In genomic region chr8:53496216-53496615, GRCm38 (mm10) we compare ENCODE assay signal across 27 mouse cellular contexts. TPM values are rescaled to one million over a fixed set of nuclear protein-coding genes. Genes with fewer than 3 reads are reported as not detected.
DNase-seq lines count a peak whose midpoint lies in the region; ATAC-seq and TF ChIP-seq lines count a peak whose summit lies in the region.
"Had no signal": no experiment of that assay in that cellular context is flagged by ENCODE, and none has a peak within 500 bp of the region (broad histone marks: within the 10 kb centered on the region; RNA-seq: fewer than 3 reads in every experiment).

No protein-coding gene starts in this region.

- no peak for TF ChIP-seq EP300 in liver, postnatal 0 days (IDR thresholded peaks at IDR 0.05; ENCODE audit: low read depth)

- H3K4me1 ChIP-seq in liver, postnatal 0 days (ENCODE audit: insufficient read depth): no peaks in the 10 kb centered on the region
- no peaks in the 10 kb centered on the region for H3K4me1 ChIP-seq in liver, embryonic 11.5 days (replicated peaks; ENCODE audit: control insufficient read depth, insufficient read depth, low read length)
- H3K4me1 ChIP-seq: embryonic facial prominence, embryonic 10.5 days; embryonic facial prominence, embryonic 13.5 days; forebrain, embryonic 12.5 days; forebrain, embryonic 15.5 days; hindbrain, embryonic 10.5 days; hindbrain, embryonic 13.5 days; intestine, embryonic 15.5 days had no signal

- 0 out of 2 replicates have a peak, but pooled peaks have one; percentile 15 for ATAC-seq in liver, postnatal 0 days
- ATAC-seq in liver, embryonic 11.5 days (replicated peaks; ENCODE audit: low FRiP score): no peak
- ATAC-seq in hematopoietic stem cell, adult 5-6 weeks (replicated peaks in 1 of 2; ENCODE audit: insufficient read depth in 1 of 2, low FRiP score in 2 of 2, low TSS enrichment in 1 of 2, low read depth in 1 of 2, poor library complexity in 2 of 2, severe bottlenecking in 2 of 2): peak; percentile 29 to 32; a peak in 2 of 4 replicates
- peak; percentile 92 for ATAC-seq in neutrophil, adult 5-6 weeks (ENCODE audit: extremely low read depth, insufficient number of reproducible peaks, low FRiP score, poor library complexity, severe bottlenecking)
- ATAC-seq: activated CD4-positive, CD25-positive, alpha-beta regulatory T cell, adult 4 months; forebrain, embryonic 15.5 days; hindbrain, embryonic 16.5 days; intestine, embryonic 15.5 days had no signal

- no peaks in the 10 kb centered on the region for H3K27me3 ChIP-seq in liver, postnatal 0 days (ENCODE audit: insufficient read depth, low read length)
- no peaks in the 10 kb centered on the region for H3K27me3 ChIP-seq in liver, embryonic 11.5 days (replicated peaks; ENCODE audit: control insufficient read depth, insufficient read depth, low read length)
- H3K27me3 ChIP-seq: embryonic facial prominence, embryonic 13.5 days; forebrain, embryonic 12.5 days; forebrain, embryonic 15.5 days; hindbrain, embryonic 13.5 days; intestine, embryonic 15.5 days had no signal

- H3K36me3 ChIP-seq in liver, postnatal 0 days (replicated peaks; ENCODE audit: insufficient read depth, low read length): no peaks in the 10 kb centered on the region
- H3K36me3 ChIP-seq in liver, embryonic 11.5 days (ENCODE audit: control insufficient read depth, insufficient read depth, low read length): no peaks in the 10 kb centered on the region
- H3K36me3 ChIP-seq: embryonic facial prominence, embryonic 10.5 days; embryonic facial prominence, embryonic 13.5 days; forebrain, embryonic 12.5 days; forebrain, embryonic 15.5 days; hindbrain, embryonic 10.5 days; hindbrain, embryonic 13.5 days; intestine, embryonic 15.5 days had no signal

- 48% methylated on average over 1 of the region's 1 CpGs for WGBS in liver, postnatal 0 days (ENCODE audit: insufficient replicate concordance)
- 65% methylated on average over 1 of the region's 1 CpGs for WGBS in liver, embryonic 11.5 days

- DNase-seq in liver, postnatal 0 days: no peak
- no peak for DNase-seq in liver, embryonic 11.5 days (ENCODE audit: low spot score)
- DNase-seq in heart, adult 8-10 months (ENCODE audit: low spot score): no peak
- no peak for DNase-seq in left cerebral cortex, adult 18-20 months (ENCODE audit: low spot score in 2 of 2)
- DNase-seq: adrenal gland, adult 8-10 months; adrenal gland, postnatal 25 days; cerebellum, adult 11-12 months; cerebellum, adult 8-10 months; cerebellum, postnatal 10 days; cerebellum, postnatal 36 days; embryo, embryonic 11 days; gastrocnemius, adult 2 months; gastrocnemius, postnatal 25 days; heart, adult 2 months had no signal

- H3K27ac ChIP-seq in liver, postnatal 0 days (ENCODE audit: low read depth): no peak overlapping the region
- H3K27ac ChIP-seq in liver, embryonic 11.5 days (ENCODE audit: low read depth, low read length): no peak overlapping the region
- H3K27ac ChIP-seq: embryonic facial prominence, embryonic 10.5 days; embryonic facial prominence, embryonic 13.5 days; forebrain, embryonic 12.5 days; forebrain, embryonic 15.5 days; gastrocnemius, adult 2 months; heart, adult 2 months; hindbrain, embryonic 10.5 days; hindbrain, embryonic 13.5 days; intestine, embryonic 15.5 days had no signal

- no peak for TF ChIP-seq CTCF in liver, postnatal 0 days (IDR thresholded peaks at IDR 0.05; ENCODE audit: low read depth)

- H3K4me2 ChIP-seq in liver, postnatal 0 days (ENCODE audit: low read depth, low read length): no peak overlapping the region
- no peak overlapping the region for H3K4me2 ChIP-seq in liver, embryonic 11.5 days
- H3K4me2 ChIP-seq: embryonic facial prominence, embryonic 13.5 days; forebrain, embryonic 12.5 days; forebrain, embryonic 15.5 days; heart, embryonic 11.5 days; hindbrain, embryonic 13.5 days; intestine, embryonic 15.5 days had no signal

- H3K9me3 ChIP-seq in liver, postnatal 0 days (ENCODE audit: low read length): no peaks in the 10 kb centered on the region
- no peaks in the 10 kb centered on the region for H3K9me3 ChIP-seq in liver, embryonic 11.5 days (ENCODE audit: control insufficient read depth, low read length)
- H3K9me3 ChIP-seq: embryonic facial prominence, embryonic 10.5 days; embryonic facial prominence, embryonic 13.5 days; forebrain, embryonic 12.5 days; hindbrain, embryonic 10.5 days; hindbrain, embryonic 13.5 days; intestine, embryonic 15.5 days had no signal

- no peak overlapping the region for H3K9ac ChIP-seq in liver, postnatal 0 days (replicated peaks)
- H3K9ac ChIP-seq in liver, embryonic 11.5 days (ENCODE audit: low read depth, low read length): no peak overlapping the region
- H3K9ac ChIP-seq: embryonic facial prominence, embryonic 13.5 days; forebrain, embryonic 12.5 days; forebrain, embryonic 15.5 days; hindbrain, embryonic 13.5 days; intestine, embryonic 15.5 days had no signal

- no peak overlapping the region for H3K4me3 ChIP-seq in liver, postnatal 0 days (ENCODE audit: low read depth, low read length)
- H3K4me3 ChIP-seq in liver, embryonic 11.5 days (ENCODE audit: low read depth, low read length): no peak overlapping the region
- H3K4me3 ChIP-seq: embryonic facial prominence, embryonic 10.5 days; embryonic facial prominence, embryonic 13.5 days; erythroblast, embryonic 14.5 days; forebrain, embryonic 12.5 days; forebrain, embryonic 15.5 days; gastrocnemius, adult 2 months; heart, adult 2 months; hindbrain, embryonic 10.5 days; hindbrain, embryonic 13.5 days; intestine, embryonic 15.5 days had no signal

RNA-seq across cellular contexts. Expression of gene Aga, which starts 15.3 kb away (rescaled TPM):
- 27.5 and 27.8 TPM in 2 replicates for polyA plus RNA-seq in liver, postnatal 0 days (2015; fragmentation: Nextera tagmentation; extraction: Ambion mirVana)
- 22.8 and 23.0 TPM in 2 replicates for polyA plus RNA-seq in liver, embryonic 11.5 days (2014; fragmentation: Nextera tagmentation; extraction: Ambion mirVana)
- total RNA-seq in hematopoietic stem cell, adult 5-6 weeks (2017): 17.0 and 21.4 TPM in 2 replicates
- 10.6 and 15.3 TPM in 2 replicates for total RNA-seq in neutrophil, adult 5-6 weeks (2017)
- total RNA-seq in heart, adult 8-10 months (2022): 10 to 100 TPM; 18.6 to 25.7 (median 23.9) TPM
- 1 to 10 TPM; 7.0 to 7.2 TPM for total RNA-seq in left cerebral cortex, adult 18-20 months (2021)
